Mouse (Mus musculus): Measurements from ENCODE around the gene Fosl1.

- TF ChIP-seq CTCF (IDR thresholded peaks at IDR 0.05) (no peak), EP300 (IDR thresholded peaks at IDR 0.05) (peak; percentile 55)
Observed at GRCm38 (mm10) chr19:5456241-5456921, 9.0 kb downstream of the Fosl1 start.

Data from lung, postnatal 0 days (tissue).